Mouse (Mus musculus): ENCODE data around the gene Zfp423. TPM values are rescaled to one million over a fixed set of nuclear protein-coding genes. Genes with fewer than 3 reads are reported as not detected.
A peak's percentile ranks its signal among the peaks of the same experiment; 100 is the strongest.

Zfp423 gene
- polyA plus RNA-seq, 1 experiment from 2014 or later = 10.4 TPM

DNA sequence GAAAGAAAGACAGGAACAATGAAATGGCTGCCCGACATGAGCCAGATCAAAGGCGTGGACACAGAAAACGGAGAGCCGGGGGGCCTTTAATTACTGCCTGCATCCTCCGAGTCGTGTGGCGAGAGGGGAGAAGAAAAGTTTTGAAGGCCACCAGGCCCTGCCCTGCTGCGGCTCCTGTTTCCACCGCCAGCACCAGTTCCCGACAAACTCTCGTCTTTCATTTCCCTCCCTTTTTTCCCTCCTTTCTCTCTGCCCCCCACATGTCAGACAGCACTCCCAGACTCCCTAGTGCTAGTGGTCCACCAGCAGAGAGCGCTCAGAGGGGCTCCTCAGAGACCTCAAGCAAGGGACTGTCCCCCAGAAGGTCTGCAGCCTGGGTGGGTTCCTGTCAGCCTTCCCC is 136.7 kb downstream of the Zfp423 start:
- peaks cover 29% of the 10 kb centered on the region for H3K4me1 ChIP-seq
- H3K9me3 ChIP-seq = no peaks in the 10 kb centered on the region
- DNase-seq (ENCODE audit: low spot score) = no peak
- H3K4me3 ChIP-seq = no peak overlapping the region
- 31% methylated on average over 12 of the region's 12 CpGs for WGBS
- no peaks in the 10 kb centered on the region for H3K27me3 ChIP-seq (ENCODE audit: insufficient read depth, poor library complexity, severe bottlenecking)
- peak overlapping the region; percentile 42; the same call in 1 of the 2 replicates for H3K27ac ChIP-seq
- no peaks in the 10 kb centered on the region for H3K36me3 ChIP-seq

GRCm38 (mm10) chr8:87822175-87822574 is 137.2 kb downstream of the Zfp423 start:
- H3K27me3 ChIP-seq (ENCODE audit: insufficient read depth, poor library complexity, severe bottlenecking) = no peaks in the 10 kb centered on the region
- DNase-seq (ENCODE audit: low spot score) = no peak
- H3K9me3 ChIP-seq = no peaks in the 10 kb centered on the region
- H3K4me3 ChIP-seq = no peak overlapping the region
- peaks cover 29% of the 10 kb centered on the region for H3K4me1 ChIP-seq
- whole genome bisulfite sequencing = 55% methylated on average over 11 of the region's 11 CpGs
- H3K27ac ChIP-seq = peak overlapping the region; percentile 16; the same call in 1 of the 2 replicates
- no peaks in the 10 kb centered on the region for H3K36me3 ChIP-seq

DNA sequence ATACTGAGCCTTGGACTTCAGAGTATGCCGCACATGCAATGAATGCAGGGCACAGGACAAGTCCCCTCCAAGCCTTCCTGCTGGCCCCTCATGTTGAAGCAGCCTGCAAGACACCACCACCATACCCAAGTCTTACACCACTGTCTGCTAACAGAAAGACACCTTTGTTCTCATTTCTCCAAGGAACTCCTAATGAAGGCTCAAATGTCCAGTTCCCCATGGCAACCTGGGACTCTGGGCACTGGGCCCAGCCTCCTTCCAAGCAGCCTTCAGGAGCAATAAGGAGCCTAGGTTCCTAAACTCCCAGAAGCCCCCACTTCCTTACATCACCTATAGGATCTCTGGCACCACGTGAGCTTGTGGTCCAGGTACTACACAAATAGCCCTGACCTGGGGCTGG is 137.7 kb downstream of the Zfp423 start:
- Histone ChIP-seq H3K36me3 (no peaks in the 10 kb centered on the region), H3K27ac (peak overlapping the region; percentile 16; the same call in 1 of the 2 replicates), H3K27me3 (ENCODE audit: insufficient read depth, poor library complexity, severe bottlenecking) (no peaks in the 10 kb centered on the region), H3K4me3 (no peak overlapping the region), H3K9me3 (no peaks in the 10 kb centered on the region), H3K4me1 (peaks cover 29% of the 10 kb centered on the region)
- 81% methylated on average over 2 of the region's 2 CpGs for WGBS
- DNase-seq (ENCODE audit: low spot score) = no peak

GRCm38 (mm10) chr8:87819263-87819662 is 140.1 kb downstream of the Zfp423 start:
- H3K36me3 ChIP-seq = no peaks in the 10 kb centered on the region
- no peak overlapping the region for H3K27ac ChIP-seq
- H3K27me3 ChIP-seq (ENCODE audit: insufficient read depth, poor library complexity, severe bottlenecking) = no peaks in the 10 kb centered on the region
- 89% methylated on average over 3 of the region's 3 CpGs for WGBS
- no peak for DNase-seq (ENCODE audit: low spot score)
- peaks cover 34% of the 10 kb centered on the region for H3K4me1 ChIP-seq
- H3K4me3 ChIP-seq = no peak overlapping the region
- H3K9me3 ChIP-seq = no peaks in the 10 kb centered on the region

GRCm38 (mm10) chr8:87818506-87818905 is 140.9 kb downstream of the Zfp423 start:
- DNase-seq (ENCODE audit: low spot score) = no peak
- H3K27me3 ChIP-seq (ENCODE audit: insufficient read depth, poor library complexity, severe bottlenecking) = no peaks in the 10 kb centered on the region
- H3K27ac ChIP-seq = no peak overlapping the region; the same call in 1 of the 2 replicates
- H3K9me3 ChIP-seq = no peaks in the 10 kb centered on the region
- no peak overlapping the region for H3K4me3 ChIP-seq
- no peaks in the 10 kb centered on the region for H3K36me3 ChIP-seq
- H3K4me1 ChIP-seq = peaks cover 31% of the 10 kb centered on the region
- 84% methylated on average over 7 of the region's 7 CpGs for WGBS

DNA sequence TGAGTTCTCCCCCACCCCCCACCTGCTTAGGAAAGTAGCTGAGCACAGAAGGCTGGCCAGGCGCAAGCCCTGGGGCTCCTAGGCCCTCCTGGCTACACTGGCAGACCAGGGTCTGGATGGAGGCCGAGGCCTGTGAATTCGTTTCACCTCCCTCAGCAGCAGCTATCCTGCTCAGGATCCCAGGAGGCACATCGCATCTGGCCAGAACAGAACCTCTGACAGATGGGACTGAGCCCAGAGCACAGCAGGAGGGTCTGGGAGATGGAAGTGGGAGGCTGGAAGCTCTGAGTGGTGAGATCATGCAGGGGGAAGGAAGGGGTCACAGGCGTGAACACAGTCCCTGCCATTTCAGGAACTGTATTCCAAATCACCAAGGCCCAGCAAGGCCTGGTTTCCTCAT is 143.3 kb downstream of the Zfp423 start:
- H3K27me3 ChIP-seq (ENCODE audit: insufficient read depth, poor library complexity, severe bottlenecking) = no peaks in the 10 kb centered on the region
- no peak overlapping the region for H3K4me3 ChIP-seq
- H3K36me3 ChIP-seq = no peaks in the 10 kb centered on the region
- DNase-seq (ENCODE audit: low spot score) = no peak
- H3K9me3 ChIP-seq = no peaks in the 10 kb centered on the region
- WGBS = 46% methylated on average over 5 of the region's 5 CpGs
- no peak overlapping the region for H3K27ac ChIP-seq
- peaks cover 23% of the 10 kb centered on the region for H3K4me1 ChIP-seq

GRCm38 (mm10) chr8:87812661-87813060 is 146.7 kb downstream of the Zfp423 start:
- Histone ChIP-seq H3K36me3 (no peaks in the 10 kb centered on the region), H3K27me3 (ENCODE audit: insufficient read depth, poor library complexity, severe bottlenecking) (no peaks in the 10 kb centered on the region), H3K4me3 (no peak overlapping the region), H3K4me1 (peaks cover 22% of the 10 kb centered on the region), H3K27ac (no peak overlapping the region), H3K9me3 (no peaks in the 10 kb centered on the region)
- DNase-seq (ENCODE audit: low spot score) = no peak
- 70% methylated on average over 12 of the region's 12 CpGs for WGBS

DNA sequence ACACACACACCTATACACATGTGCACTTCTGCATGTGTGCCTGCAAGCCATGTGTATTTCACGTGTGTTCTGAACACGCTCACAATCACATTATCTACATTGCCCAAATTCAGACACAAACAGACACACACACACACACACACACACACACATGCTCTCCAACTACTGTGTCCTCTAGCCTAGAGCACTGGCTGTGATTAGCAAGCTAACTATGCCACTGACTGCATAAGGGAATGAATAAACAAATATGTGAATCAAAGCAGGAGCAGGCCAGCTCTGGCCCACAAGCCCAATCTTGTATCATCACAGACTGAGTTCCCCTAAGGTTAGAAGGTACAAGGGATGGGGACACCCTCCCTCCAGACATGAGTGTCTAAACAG is 147.3 kb downstream of the Zfp423 start:
- Histone ChIP-seq H3K27ac (no peak overlapping the region), H3K4me3 (no peak overlapping the region), H3K27me3 (ENCODE audit: insufficient read depth, poor library complexity, severe bottlenecking) (no peaks in the 10 kb centered on the region), H3K4me1 (peaks cover 22% of the 10 kb centered on the region), H3K36me3 (no peaks in the 10 kb centered on the region), H3K9me3 (no peaks in the 10 kb centered on the region)
- no peak for DNase-seq (ENCODE audit: low spot score)
- 94% methylated on average over 2 of the region's 2 CpGs for WGBS

GRCm38 (mm10) chr8:87811399-87812068 is 147.9 kb downstream of the Zfp423 start:
- Histone ChIP-seq H3K36me3 (no peaks in the 10 kb centered on the region), H3K27me3 (ENCODE audit: insufficient read depth, poor library complexity, severe bottlenecking) (no peaks in the 10 kb centered on the region), H3K9me3 (no peaks in the 10 kb centered on the region), H3K4me3 (no peak overlapping the region), H3K4me1 (peaks cover 22% of the 10 kb centered on the region), H3K27ac (no peak overlapping the region)
- no peak for DNase-seq (ENCODE audit: low spot score)
- 83% methylated on average over 17 of the region's 17 CpGs for WGBS

DNA sequence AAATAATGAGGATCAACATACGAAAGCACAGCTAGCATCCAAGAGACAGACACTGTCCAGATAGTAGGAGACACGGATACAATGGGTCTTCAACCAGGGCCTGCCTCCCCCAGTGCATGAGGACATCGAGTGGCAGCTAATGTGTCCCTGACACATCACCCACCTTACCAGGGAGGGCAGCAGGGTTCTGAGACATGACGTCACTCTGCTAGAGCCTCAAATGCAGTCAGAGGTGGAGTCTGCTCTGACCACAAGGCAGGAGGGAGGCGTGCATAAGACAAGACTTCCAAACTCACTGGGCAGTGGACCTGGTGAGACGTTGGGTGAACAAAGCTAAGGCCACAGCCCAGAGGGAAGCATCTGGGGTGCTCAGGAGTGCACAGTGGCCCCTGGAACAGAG is 148.6 kb downstream of the Zfp423 start:
- no peaks in the 10 kb centered on the region for H3K27me3 ChIP-seq (ENCODE audit: insufficient read depth, poor library complexity, severe bottlenecking)
- H3K4me3 ChIP-seq = no peak overlapping the region
- no peaks in the 10 kb centered on the region for H3K36me3 ChIP-seq
- 72% methylated on average over 6 of the region's 6 CpGs for WGBS
- H3K27ac ChIP-seq = 0 out of 2 replicates have a peak overlapping the region, but pooled peaks have one; percentile 0
- H3K9me3 ChIP-seq = no peaks in the 10 kb centered on the region
- peaks cover 18% of the 10 kb centered on the region for H3K4me1 ChIP-seq
- DNase-seq (ENCODE audit: low spot score) = no peak

DNA sequence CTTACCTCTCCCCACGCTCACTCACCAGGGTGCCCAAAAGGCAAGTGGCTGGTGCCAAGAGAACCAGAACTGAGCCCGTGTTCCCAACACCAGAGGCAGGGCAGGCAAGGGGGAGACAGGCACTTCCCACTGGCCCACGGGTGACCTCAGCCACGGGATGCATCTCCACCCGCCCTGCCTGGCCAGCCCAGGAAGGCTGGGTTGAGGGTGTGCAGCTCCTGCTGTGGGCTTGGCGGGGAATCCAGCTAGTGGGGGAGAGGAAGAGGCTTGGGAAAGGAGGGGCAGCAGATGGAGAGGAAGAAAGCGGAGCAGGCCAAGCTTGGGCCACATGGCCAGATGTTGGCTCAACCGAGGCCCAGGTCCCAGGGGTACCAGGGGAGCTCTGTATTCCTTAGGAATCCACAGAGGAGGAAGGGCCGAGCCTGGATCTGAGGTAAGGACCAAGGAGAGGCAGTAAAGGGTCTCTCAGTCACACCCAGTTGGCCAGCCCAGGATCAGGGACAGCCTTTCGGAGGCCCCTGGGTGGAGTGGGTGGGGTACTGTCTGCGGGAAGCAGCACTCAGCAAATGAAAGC is 155.0 kb downstream of the Zfp423 start:
- Histone ChIP-seq H3K27ac (peak overlapping the region; percentile 57), H3K9me3 (no peaks in the 10 kb centered on the region), H3K4me1 (peaks cover 35% of the 10 kb centered on the region), H3K27me3 (ENCODE audit: insufficient read depth, poor library complexity, severe bottlenecking) (peaks cover 6% of the 10 kb centered on the region; the same call in 1 of the 2 replicates), H3K4me3 (no peak overlapping the region), H3K36me3 (no peaks in the 10 kb centered on the region)
- WGBS = 48% methylated on average over 11 of the region's 11 CpGs
- no peak for DNase-seq (ENCODE audit: low spot score)

- DNase-seq (ENCODE audit: low spot score) = no peak
- Histone ChIP-seq H3K4me3 (no peak overlapping the region), H3K4me1 (peaks cover 35% of the 10 kb centered on the region), H3K27ac (peak overlapping the region; percentile 43; the same call in 1 of the 2 replicates), H3K36me3 (no peaks in the 10 kb centered on the region), H3K27me3 (ENCODE audit: insufficient read depth, poor library complexity, severe bottlenecking) (peaks cover 6% of the 10 kb centered on the region; the same call in 1 of the 2 replicates), H3K9me3 (no peaks in the 10 kb centered on the region)
- 66% methylated on average over 10 of the region's 10 CpGs for WGBS
These were observed 156.0 kb downstream of the Zfp423 start for GRCm38 (mm10) chr8:87803437-87803836.

- Histone ChIP-seq H3K4me1 (peaks cover 35% of the 10 kb centered on the region), H3K36me3 (no peaks in the 10 kb centered on the region), H3K9me3 (no peaks in the 10 kb centered on the region), H3K27ac (no peak overlapping the region), H3K4me3 (no peak overlapping the region), H3K27me3 (ENCODE audit: insufficient read depth, poor library complexity, severe bottlenecking) (peaks cover 6% of the 10 kb centered on the region; the same call in 1 of the 2 replicates)
- no peak for DNase-seq (ENCODE audit: low spot score)
- 44% methylated on average over 3 of the region's 3 CpGs for WGBS
These were observed 156.8 kb downstream of the Zfp423 start for GRCm38 (mm10) chr8:87802571-87802970.

All from heart, embryonic 10.5 days (tissue).